Mouse (Mus musculus) E14TG2a.4 (cell line): Measurements from ENCODE around the gene Atp6v1f.

Experiments used
- CTCF ChIP-seq: conservative IDR thresholded peaks from 2 replicates; pipeline ENCODE4 v1.5.1; 2014; ENCODE audit warnings: low read length
- NANOG ChIP-seq: IDR thresholded peaks from 2 replicates; pipeline ENCODE4 v1.6.1; 2014; ENCODE audit warnings: borderline replicate concordance, low read length, mixed read lengths
- POU5F1 ChIP-seq: IDR thresholded peaks from 2 replicates; pipeline ENCODE4 v1.6.1; 2014; ENCODE audit warnings: low read length, borderline replicate concordance

DNA sequence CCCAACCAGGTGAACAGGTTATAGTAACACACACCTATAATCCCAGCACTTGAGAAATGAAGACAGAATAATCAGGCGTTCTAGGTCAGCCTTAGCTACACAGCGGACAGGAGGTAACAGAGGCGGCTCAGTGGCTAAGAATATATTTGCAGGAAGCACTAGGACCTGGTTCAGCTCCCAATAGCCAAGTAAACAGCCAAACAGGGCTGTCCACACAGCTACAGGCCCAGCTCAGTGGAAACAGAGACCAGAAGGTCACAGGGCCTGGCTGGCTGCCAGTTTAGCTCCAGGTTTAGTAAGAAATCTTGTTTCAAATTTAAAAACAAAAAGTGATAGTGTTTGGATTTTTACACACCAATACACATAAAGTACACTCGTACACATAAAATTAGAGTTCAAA, 26.6 kb downstream of the Atp6v1f start:
- TF ChIP-seq CTCF (no peak), NANOG (no peak), POU5F1 (no peak)
